Mouse (Mus musculus): ENCODE results near the gene Tiam1.

Gene Tiam1

DNA sequence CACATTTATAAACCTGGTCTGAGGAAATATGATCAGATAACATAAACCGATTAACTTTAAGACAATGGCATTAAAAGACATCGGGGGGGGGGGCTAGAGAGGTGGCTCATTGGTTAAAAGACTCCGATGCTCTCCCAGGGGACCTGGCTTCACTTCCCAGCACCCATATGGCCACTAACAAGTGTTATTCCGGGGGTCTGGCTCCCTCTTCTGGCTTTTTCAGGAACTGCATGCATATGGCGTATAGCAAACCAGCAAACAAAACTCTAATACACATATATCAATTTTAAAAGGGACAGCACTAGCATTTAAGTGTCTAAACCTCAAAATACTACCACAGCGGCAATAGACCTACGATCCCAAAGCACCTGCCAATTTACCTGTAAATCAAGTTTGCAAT, 347.0 kb downstream of the Tiam1 start:
- peak; percentile 23 for DNase-seq (ENCODE audit: low read depth)

DNA sequence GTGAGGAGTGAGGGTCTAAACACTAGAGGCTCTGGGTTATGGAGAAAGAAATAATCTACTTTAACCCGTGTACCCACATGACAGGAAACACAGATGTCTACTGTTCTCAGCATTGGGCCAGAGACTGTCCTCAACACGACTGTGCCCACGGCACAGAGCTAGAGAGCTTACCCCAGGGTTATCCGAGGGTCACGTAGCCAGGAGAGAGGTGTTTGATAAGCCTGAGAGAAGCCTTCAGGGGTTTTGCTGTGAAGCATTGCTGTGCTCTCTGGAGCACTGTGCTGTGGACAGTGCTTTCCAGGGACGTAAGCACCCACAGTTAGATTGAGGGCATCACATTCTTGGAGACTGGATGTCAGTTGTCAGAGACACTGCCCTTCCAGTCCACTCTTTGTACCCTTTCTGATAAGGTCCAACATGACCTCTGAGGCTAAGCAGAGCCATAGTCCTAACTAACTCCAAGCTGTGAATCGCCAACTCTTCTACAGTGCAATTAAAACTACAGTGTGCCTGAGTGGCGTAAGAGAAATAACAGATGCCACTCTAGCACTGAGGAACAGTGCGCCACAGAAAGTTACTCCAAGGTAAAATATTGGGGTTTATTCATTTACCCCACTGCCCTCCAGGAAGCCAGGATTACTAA, 353.7 kb downstream of the Tiam1 start:
- no peak for DNase-seq (ENCODE audit: low read depth)

DNA sequence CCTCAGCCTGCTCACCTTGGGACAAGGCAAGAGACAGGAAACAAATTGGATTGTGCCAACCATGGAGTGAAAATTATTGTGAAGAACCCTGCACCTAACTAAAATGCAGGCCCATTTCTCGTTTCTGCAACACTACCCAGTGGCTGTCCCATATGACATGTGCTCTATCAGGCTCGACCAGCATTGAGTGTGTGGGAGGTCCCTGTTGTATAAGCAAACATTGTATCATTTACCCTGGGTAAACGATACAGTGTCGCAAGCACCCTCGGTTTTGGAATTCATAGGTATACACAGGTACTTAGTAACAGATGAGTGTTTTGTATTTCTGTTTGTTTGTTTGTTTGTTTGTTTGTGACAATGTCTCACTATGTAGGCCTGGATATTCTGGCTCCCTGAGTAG, 357.8 kb downstream of the Tiam1 start:
- DNase-seq (ENCODE audit: low read depth), result no peak

DNA sequence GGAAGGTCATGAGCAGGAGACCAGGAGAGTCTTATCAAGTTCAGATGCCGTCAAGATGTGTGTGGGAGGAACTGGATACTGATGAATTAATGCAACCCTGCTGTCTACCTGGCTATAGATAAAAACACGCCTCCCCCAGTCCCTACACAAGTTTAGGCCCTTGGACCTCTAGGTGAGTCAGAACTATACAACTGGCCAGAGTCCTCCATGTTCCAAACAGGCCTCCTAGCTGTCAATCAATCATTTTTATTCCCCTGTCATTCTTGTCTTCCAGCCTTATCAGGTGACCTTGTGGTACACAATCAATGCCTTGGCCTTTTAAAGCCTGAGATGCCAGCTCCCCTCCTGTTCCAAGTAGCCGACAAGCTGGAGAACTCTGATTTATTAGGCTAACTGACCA, 363.9 kb downstream of the Tiam1 start:
- no peak for DNase-seq (ENCODE audit: low read depth)

DNA sequence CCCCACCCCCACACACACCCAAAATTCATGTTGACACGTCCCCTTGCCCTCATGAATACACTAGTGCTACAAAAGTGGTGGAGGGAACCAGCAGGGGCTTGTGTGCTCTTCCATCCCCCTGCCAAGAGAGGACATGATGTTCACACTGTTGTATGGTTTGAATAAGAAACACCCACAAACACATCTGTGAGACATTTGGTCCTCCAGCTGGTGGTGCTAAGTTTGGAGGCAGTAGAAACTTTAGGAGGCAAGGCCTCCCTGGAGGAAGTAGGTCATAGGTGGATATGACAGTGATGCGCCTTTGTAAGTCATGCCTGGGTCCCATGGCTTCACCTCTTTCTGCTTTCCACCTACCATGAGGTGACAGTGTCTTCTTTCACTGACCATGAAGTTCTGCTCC, 366.1 kb downstream of the Tiam1 start:
- DNase-seq (ENCODE audit: low read depth), result no peak

DNA sequence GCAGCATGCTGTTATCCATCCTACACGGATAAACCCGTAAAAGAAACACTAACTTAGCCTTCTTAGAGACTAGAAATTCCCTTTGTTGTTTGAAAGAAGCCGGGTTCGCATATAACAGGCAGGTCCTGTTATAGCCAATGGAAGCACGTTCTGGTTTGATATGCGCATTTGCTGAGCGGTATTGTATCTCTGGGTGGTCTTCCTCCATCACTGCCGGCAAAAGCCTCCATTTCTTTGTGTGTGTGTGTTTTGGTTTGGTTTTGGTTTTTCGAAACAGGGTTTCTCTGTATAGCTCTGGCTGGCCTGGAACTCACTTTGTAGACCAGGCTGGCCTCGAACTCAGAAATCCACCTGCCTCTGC, 369.0 kb downstream of the Tiam1 start:
- DNase-seq (ENCODE audit: low read depth), result no peak

DNA sequence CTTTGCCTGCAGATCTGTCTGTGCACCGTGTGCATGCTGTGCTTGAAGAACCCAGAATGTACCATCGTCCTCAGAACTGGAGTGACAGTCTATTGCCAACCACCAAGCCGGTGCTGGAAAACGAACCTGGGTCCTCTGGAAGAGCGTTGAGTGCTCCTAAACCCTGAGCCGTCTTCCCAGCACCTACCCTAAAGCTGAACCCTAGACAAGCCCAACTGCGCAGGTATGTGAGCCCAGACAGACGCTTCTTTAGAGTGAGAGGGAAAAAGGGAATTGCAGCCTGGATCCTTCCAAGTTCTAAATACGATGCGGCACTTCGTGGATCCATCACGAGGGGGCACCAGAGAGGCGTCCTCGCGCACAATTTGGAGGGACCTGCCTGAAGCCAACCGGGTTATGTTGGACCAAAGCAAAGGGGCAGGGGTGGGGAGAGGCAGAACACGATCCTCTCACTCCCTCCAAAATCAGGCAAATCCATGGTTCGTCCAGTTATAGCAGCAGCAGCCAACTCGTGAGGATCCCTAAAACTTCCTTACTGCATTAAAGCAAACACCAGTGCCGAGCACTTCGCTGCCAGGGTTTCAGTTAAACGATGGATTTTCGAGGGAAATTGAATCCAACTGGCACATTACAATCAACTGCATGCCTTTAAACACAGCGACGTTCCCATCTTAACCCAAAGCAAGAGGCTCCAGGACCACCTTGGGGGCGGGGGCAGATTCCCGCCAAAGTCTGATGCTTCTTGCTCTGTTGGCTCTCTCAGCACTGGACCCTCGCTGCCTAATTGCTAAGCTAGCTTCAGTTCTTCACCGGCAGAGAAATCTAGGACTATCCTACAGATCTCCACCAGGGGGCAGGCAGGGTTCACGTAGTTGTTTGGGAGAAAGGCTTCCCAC, 369.7 kb downstream of the Tiam1 start:
- peak; percentile 88 for DNase-seq (ENCODE audit: low read depth)

DNA sequence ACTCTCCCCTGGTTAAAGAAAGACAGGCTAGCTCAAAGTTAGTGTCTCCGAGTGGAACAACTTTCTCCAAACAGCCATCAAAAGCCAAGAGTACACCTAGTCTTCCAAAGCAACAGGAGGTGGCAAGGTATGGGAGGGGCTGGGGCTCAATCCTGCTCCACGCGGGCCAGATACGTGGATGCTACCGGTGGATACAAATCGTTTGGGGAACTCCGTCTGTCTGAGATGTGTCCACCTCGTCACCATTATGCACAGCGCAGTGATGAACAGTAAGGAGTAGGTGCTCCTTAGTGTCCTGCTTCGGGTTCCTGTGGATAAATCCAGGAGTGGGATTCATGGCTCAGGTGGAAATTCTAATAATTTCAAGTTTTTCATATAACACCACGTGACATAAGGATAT, 377.6 kb downstream of the Tiam1 start:
- no peak for DNase-seq (ENCODE audit: low read depth)

DNA sequence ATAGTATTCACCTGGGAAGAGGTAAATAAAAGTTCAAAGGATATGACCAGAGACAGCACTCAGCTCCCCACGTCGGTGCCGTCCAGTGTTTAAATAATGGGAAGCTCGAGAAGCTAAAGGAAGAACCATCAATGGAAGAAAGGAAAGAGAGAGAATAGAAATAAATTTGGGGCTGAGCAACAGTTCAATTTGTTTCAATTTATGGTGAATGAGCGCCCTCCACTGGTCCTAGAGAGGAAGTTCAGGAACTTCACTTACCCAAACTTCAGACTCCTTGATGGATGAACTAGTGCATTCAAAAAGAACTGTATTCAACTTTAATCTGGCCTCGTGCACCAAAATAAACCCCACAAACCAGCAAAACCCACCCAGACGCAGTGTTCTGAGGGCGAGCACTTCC, 378.1 kb downstream of the Tiam1 start:
- DNase-seq (ENCODE audit: low read depth), result peak; percentile 65

DNA sequence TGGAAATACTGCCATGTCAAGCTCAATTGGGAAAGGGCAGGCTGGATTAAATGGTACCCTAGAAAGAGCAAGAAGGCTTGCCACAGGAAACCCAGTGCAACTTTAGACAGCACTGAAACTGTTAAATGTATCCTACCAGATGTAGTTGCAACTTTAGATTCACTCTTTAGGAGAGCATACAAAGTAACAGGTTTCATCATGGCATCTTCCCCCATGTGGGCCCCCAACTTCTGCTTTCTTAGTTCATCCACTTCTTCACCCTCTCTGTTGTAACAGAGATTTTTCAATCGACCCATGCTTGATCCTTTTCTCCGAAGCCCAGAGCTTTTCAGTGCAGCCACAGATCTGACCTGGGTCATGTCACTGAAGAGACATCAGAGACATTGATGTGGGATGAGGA, 379.8 kb downstream of the Tiam1 start:
- DNase-seq (ENCODE audit: low read depth), result peak; percentile 37

DNA sequence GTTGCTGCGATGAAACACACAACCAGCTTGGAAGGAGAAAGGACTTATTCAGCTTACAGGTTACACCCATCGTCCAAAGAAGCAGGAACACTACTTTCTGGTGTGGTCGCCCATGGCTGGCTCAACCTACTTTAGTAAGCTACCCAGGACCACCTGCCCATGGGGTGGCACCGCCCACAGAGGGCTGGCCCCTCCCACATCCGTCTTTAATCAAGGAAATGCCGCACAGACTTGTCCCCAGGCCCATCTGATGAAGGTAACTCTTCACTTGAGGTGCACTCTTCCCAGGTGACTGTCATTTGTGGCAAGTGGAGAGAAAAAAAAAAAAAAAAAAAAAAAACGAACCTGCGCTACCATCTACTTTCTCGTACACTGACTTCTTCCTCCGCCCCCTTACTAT, 381.0 kb downstream of the Tiam1 start:
- DNase-seq (ENCODE audit: low read depth), result no peak

DNA sequence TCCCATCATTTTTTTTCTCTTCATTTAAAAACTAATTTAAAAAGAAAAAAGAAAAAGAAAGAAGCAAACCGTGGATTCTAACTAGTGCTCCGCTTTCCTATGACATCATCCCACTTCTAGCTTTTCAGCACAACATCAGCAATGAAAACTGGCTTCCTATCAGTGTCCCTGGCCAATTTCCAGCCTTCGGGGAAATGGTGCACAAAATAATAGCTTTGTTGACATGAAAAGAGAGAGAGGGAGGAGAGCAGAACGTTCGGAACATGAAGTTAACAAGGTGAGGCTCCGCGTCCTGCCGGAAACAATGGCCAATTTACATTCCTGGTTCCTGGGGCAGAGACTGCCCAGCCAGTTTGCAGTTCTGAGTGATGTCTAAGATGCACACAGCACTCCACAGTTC, 381.5 kb downstream of the Tiam1 start:
- DNase-seq (ENCODE audit: low read depth), result no peak

DNA sequence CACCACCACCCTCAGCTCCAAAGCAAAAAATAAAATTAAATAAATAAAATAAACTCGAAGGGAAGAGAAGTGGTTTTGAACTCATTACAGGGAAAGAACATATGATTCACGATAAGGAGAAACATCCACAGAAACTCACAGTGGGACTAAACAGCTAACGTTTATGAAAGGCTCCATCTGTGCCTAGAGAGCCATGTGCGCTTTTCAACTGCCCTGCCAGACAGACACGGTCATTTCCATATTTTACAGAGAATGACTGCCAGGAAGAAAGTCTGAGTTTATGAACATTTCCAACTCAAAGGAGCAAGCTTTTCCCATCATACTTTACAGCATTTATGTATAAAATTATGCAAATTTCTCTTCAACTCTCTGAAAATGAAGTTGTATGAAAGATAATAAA, 386.2 kb downstream of the Tiam1 start:
- DNase-seq (ENCODE audit: low read depth), result no peak

DNA sequence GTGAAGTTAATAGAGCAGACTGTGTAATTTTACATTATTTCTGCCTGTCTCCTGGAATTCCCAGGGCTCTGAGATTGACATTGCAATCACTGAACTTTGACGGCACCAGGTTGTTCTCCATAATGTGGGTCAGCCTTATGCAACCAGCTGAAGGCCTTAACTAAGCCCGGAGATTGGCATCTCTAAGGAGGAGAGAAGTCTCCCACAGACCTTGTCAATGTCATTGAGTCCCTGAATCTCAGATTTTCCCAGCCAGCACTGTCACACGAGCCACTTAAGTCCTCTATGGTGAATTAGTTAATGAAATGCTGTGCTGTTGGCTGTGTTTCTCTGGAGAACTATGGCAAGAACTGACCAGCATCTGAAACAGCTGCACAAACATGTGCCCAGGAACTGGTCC, 388.9 kb downstream of the Tiam1 start:
- DNase-seq (ENCODE audit: low read depth), result no peak

DNA sequence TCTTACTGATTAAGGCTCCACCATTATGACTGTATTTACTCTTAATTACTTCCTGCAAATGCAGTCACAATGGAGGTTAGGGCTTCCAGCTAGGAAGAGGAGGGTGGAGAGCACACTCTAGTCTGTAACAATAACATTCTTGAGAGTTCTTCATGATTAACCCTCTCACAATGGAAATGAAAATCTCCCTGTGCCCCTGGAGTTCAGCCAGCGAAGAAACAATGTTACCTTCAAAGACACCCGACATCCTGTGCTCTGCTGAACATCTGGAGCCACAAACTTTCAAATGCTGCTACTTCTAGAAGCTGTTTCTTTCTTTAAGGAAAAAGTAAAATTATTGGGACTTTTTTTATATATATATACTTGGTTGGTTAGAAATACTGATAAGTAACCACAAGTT, 395.7 kb downstream of the Tiam1 start:
- no peak for DNase-seq (ENCODE audit: low read depth)

DNA sequence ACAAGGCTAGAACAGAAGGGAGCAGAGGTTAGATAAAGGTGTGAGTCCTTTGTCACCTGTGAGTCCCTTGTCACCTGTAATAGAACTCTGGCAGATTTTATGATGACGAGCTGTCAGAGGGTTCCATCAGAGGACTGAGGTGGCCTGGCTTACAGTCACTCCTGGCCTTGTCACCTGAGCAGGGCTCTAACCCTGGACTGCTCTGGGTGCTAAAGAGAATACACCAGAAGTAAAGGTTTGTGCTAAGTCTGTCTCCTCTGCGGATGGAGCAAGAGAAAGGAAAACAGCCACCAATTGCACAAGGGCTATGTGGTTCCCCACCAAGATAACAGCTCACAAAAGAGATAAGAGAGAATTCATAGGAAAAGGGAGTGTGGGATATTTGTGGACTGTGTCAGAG, 404.0 kb downstream of the Tiam1 start:
- DNase-seq (ENCODE audit: low read depth), result no peak

DNA sequence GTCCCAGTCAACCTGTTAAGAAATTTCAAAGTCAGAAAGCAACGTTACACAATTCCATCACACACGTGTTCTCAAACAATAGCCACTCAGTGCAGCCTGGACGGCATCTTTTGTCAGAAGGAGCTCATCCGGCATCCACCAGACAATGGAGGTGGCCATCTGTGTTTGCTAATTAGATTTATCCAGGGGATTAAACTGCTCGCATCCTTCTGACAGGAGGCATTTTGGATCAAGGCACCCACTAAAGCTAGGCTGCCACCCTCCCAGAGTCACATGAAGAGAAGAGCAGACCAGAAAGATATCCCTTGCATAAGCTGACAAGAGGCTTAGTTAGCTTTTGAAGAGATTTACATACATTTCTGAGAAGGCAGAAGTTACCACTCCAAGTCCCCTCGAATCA, 404.6 kb downstream of the Tiam1 start:
- no peak for DNase-seq (ENCODE audit: low read depth)
